8 mouse cellular contexts compared by ENCODE assay signal in genomic region chr8:46010746-46011680, GRCm38 (mm10). TPM values are rescaled to one million over a fixed set of nuclear protein-coding genes. Genes with fewer than 3 reads are reported as not detected.
A peak's percentile ranks its signal among the peaks of the same experiment; 100 is the strongest.
DNase-seq lines count a peak whose midpoint lies in the region; ATAC-seq and TF ChIP-seq lines count a peak whose summit lies in the region.

No protein-coding gene starts in this region.

- H3K4me3 ChIP-seq in testis, adult 2 months (ENCODE audit: control insufficient read depth, low read depth, low read length), result peak overlapping the region; percentile 77
- 0 out of 2 replicates have a peak overlapping the region, but pooled peaks have one; percentile 1 for H3K4me3 ChIP-seq in forebrain, embryonic 15.5 days
- H3K4me3 ChIP-seq in intestine, embryonic 16.5 days (ENCODE audit: low read length), result peak overlapping the region; percentile 5; the same call in 1 of the 2 replicates
- H3K4me3 ChIP-seq in liver, embryonic 12.5 days, result no peak overlapping the region
- no peak overlapping the region for H3K4me3 ChIP-seq in neural tube, embryonic 13.5 days

- WGBS in forebrain, embryonic 15.5 days, result 17% methylated on average over 17 of the region's 17 CpGs
- 19% methylated on average over 17 of the region's 17 CpGs for WGBS in intestine, embryonic 16.5 days
- WGBS in liver, embryonic 12.5 days (ENCODE audit: insufficient replicate concordance), result 17% methylated on average over 17 of the region's 17 CpGs
- WGBS in neural tube, embryonic 13.5 days, result 25% methylated on average over 17 of the region's 17 CpGs

- TF ChIP-seq POLR2A in testis, adult 2 months (IDR thresholded peaks at IDR 0.05; ENCODE audit: control insufficient read depth, low read depth, low read length), result no peak

- peak; percentile 67; the same call in 1 of the 2 replicates for ATAC-seq in forebrain, embryonic 15.5 days (replicated peaks)
- ATAC-seq in intestine, embryonic 16.5 days, result no peak
- no peak for ATAC-seq in liver, embryonic 12.5 days
- no peak for ATAC-seq in neural tube, embryonic 13.5 days (ENCODE audit: low read depth)

- H3K4me2 ChIP-seq in forebrain, embryonic 15.5 days (replicated peaks), result peak overlapping the region; percentile 14; the same call in 1 of the 2 replicates
- peak overlapping the region; percentile 32 for H3K4me2 ChIP-seq in intestine, embryonic 16.5 days (ENCODE audit: low read depth, low read length)
- H3K4me2 ChIP-seq in liver, embryonic 12.5 days, result peak overlapping the region; percentile 44
- peak overlapping the region; percentile 42 for H3K4me2 ChIP-seq in neural tube, embryonic 13.5 days

- H3K9ac ChIP-seq in forebrain, embryonic 15.5 days (replicated peaks), result no peak overlapping the region
- H3K9ac ChIP-seq in intestine, embryonic 16.5 days (ENCODE audit: low read depth, low read length), result peak overlapping the region; percentile 20
- no peak overlapping the region; the same call in 1 of the 2 replicates for H3K9ac ChIP-seq in liver, embryonic 12.5 days
- no peak overlapping the region for H3K9ac ChIP-seq in neural tube, embryonic 13.5 days

- DNase-seq in testis, postnatal 14 days (ENCODE audit: low spot score), result no peak
- DNase-seq in gastrocnemius, adult 8-10 months (ENCODE audit: low spot score in 2 of 2), result no peak
- no peak for DNase-seq in urinary bladder, postnatal 14 days (ENCODE audit: low spot score)

- no peaks in the 10 kb centered on the region for H3K36me3 ChIP-seq in testis, adult 2 months (ENCODE audit: control insufficient read depth, insufficient read depth, low read length)
- H3K36me3 ChIP-seq in forebrain, embryonic 15.5 days, result no peaks in the 10 kb centered on the region
- no peaks in the 10 kb centered on the region for H3K36me3 ChIP-seq in intestine, embryonic 16.5 days (ENCODE audit: control insufficient read depth, insufficient read depth, low read length)
- no peaks in the 10 kb centered on the region for H3K36me3 ChIP-seq in liver, embryonic 12.5 days
- H3K36me3 ChIP-seq in neural tube, embryonic 13.5 days, result no peaks in the 10 kb centered on the region

- no peaks in the 10 kb centered on the region for H3K27me3 ChIP-seq in testis, adult 2 months (ENCODE audit: control insufficient read depth, insufficient read depth, low read length)
- no peaks in the 10 kb centered on the region for H3K27me3 ChIP-seq in forebrain, embryonic 15.5 days
- no peaks in the 10 kb centered on the region for H3K27me3 ChIP-seq in intestine, embryonic 16.5 days (replicated peaks; ENCODE audit: control insufficient read depth, insufficient read depth, low read length)
- no peaks in the 10 kb centered on the region for H3K27me3 ChIP-seq in liver, embryonic 12.5 days (replicated peaks)
- H3K27me3 ChIP-seq in neural tube, embryonic 13.5 days, result no peaks in the 10 kb centered on the region

- H3K4me1 ChIP-seq in testis, adult 2 months (ENCODE audit: control insufficient read depth, insufficient read depth, low read length), result peaks cover 12% of the 10 kb centered on the region
- H3K4me1 ChIP-seq in forebrain, embryonic 15.5 days, result peaks cover 10% of the 10 kb centered on the region; the same call in 1 of the 2 replicates
- peaks cover 15% of the 10 kb centered on the region for H3K4me1 ChIP-seq in intestine, embryonic 16.5 days (ENCODE audit: control insufficient read depth, insufficient read depth, low read length)
- H3K4me1 ChIP-seq in liver, embryonic 12.5 days, result peaks cover 6% of the 10 kb centered on the region
- peaks cover 14% of the 10 kb centered on the region for H3K4me1 ChIP-seq in neural tube, embryonic 13.5 days (replicated peaks)

- TF ChIP-seq CTCF in testis, adult 2 months (IDR thresholded peaks at IDR 0.05; ENCODE audit: control insufficient read depth, insufficient read depth, insufficient replicate concordance, low read depth, low read length), result no peak

- no peaks in the 10 kb centered on the region for H3K9me3 ChIP-seq in forebrain, embryonic 15.5 days
- no peaks in the 10 kb centered on the region for H3K9me3 ChIP-seq in intestine, embryonic 16.5 days (ENCODE audit: control insufficient read depth, low read length)
- no peaks in the 10 kb centered on the region for H3K9me3 ChIP-seq in liver, embryonic 12.5 days (replicated peaks)
- H3K9me3 ChIP-seq in neural tube, embryonic 13.5 days, result no peaks in the 10 kb centered on the region

- H3K27ac ChIP-seq in testis, adult 2 months (ENCODE audit: control insufficient read depth, insufficient read depth, low read depth, low read length), result peak overlapping the region; percentile 45
- no peak overlapping the region; the same call in 1 of the 2 replicates for H3K27ac ChIP-seq in forebrain, embryonic 15.5 days (replicated peaks)
- peak overlapping the region; percentile 59 for H3K27ac ChIP-seq in intestine, embryonic 16.5 days (ENCODE audit: low read length)
- no peak overlapping the region for H3K27ac ChIP-seq in liver, embryonic 12.5 days
- H3K27ac ChIP-seq in neural tube, embryonic 13.5 days (replicated peaks), result no peak overlapping the region; the same call in 1 of the 2 replicates

RNA-seq across cellular contexts. Expression of gene Ankrd37, which starts 5.5 kb away (rescaled TPM):
- 3.0 and 3.7 TPM in 2 replicates for polyA plus RNA-seq in testis, adult 2 months (2012; rRNA removed)
- 24.7 and 29.6 TPM in 2 replicates for polyA plus RNA-seq in forebrain, embryonic 15.5 days (2015; fragmentation: Nextera tagmentation; extraction: Ambion mirVana)
- 31.7 and 43.8 TPM in 2 replicates for polyA plus RNA-seq in intestine, embryonic 16.5 days (2015; fragmentation: Nextera tagmentation; extraction: Ambion mirVana)
- polyA plus RNA-seq in liver, embryonic 12.5 days (2016; fragmentation: Nextera tagmentation; extraction: Ambion mirVana), result 8.8 and 9.6 TPM in 2 replicates
- 33.4 and 38.1 TPM in 2 replicates for polyA plus RNA-seq in neural tube, embryonic 13.5 days (2015; fragmentation: Nextera tagmentation; extraction: Ambion mirVana)
- total RNA-seq in gastrocnemius, adult 8-10 months (2022), result 1 to 10 TPM; 2.2 to 3.5 (median 2.7) TPM

RNA-seq across cellular contexts. Expression of gene Lrp2bp, which starts 11.9 kb away (rescaled TPM):
- 53.7 and 55.3 TPM in 2 replicates for polyA plus RNA-seq in testis, adult 2 months (2012; rRNA removed)
- 0.42 and 0.45 TPM in 2 replicates for polyA plus RNA-seq in forebrain, embryonic 15.5 days (2015; fragmentation: Nextera tagmentation; extraction: Ambion mirVana)
- 0.38 and 1.0 TPM in 2 replicates for polyA plus RNA-seq in intestine, embryonic 16.5 days (2015; fragmentation: Nextera tagmentation; extraction: Ambion mirVana)
- 0.16 TPM in 1 of 2 replicates, not detected in the other for polyA plus RNA-seq in liver, embryonic 12.5 days (2016; fragmentation: Nextera tagmentation; extraction: Ambion mirVana)
- polyA plus RNA-seq in neural tube, embryonic 13.5 days (2015; fragmentation: Nextera tagmentation; extraction: Ambion mirVana), result 0.31 and 0.84 TPM in 2 replicates
- 1 to 10 TPM; 2.0 to 3.1 (median 2.7) TPM for total RNA-seq in gastrocnemius, adult 8-10 months (2022)

RNA-seq across cellular contexts. Expression of gene Ufsp2, which starts 35.7 kb away (rescaled TPM):
- 16.8 and 20.0 TPM in 2 replicates for polyA plus RNA-seq in testis, adult 2 months (2012; rRNA removed)
- polyA plus RNA-seq in forebrain, embryonic 15.5 days (2015; fragmentation: Nextera tagmentation; extraction: Ambion mirVana), result 60.3 and 60.9 TPM in 2 replicates
- polyA plus RNA-seq in intestine, embryonic 16.5 days (2015; fragmentation: Nextera tagmentation; extraction: Ambion mirVana), result 78.0 and 83.1 TPM in 2 replicates
- 38.3 and 45.4 TPM in 2 replicates for polyA plus RNA-seq in liver, embryonic 12.5 days (2016; fragmentation: Nextera tagmentation; extraction: Ambion mirVana)
- polyA plus RNA-seq in neural tube, embryonic 13.5 days (2015; fragmentation: Nextera tagmentation; extraction: Ambion mirVana), result 65.5 and 69.8 TPM in 2 replicates
- 10 to 100 TPM; 37.2 to 41.5 (median 39.0) TPM for total RNA-seq in gastrocnemius, adult 8-10 months (2022)

RNA-seq across cellular contexts. Expression of gene 1700029J07Rik, which starts 36.0 kb away (rescaled TPM):
- 26.8 and 28.7 TPM in 2 replicates for polyA plus RNA-seq in testis, adult 2 months (2012; rRNA removed)
- polyA plus RNA-seq in forebrain, embryonic 15.5 days (2015; fragmentation: Nextera tagmentation; extraction: Ambion mirVana), result 3.8 and 4.4 TPM in 2 replicates
- 2.2 and 2.4 TPM in 2 replicates for polyA plus RNA-seq in intestine, embryonic 16.5 days (2015; fragmentation: Nextera tagmentation; extraction: Ambion mirVana)
- polyA plus RNA-seq in liver, embryonic 12.5 days (2016; fragmentation: Nextera tagmentation; extraction: Ambion mirVana), result 1.1 and 1.2 TPM in 2 replicates
- 3.9 and 4.4 TPM in 2 replicates for polyA plus RNA-seq in neural tube, embryonic 13.5 days (2015; fragmentation: Nextera tagmentation; extraction: Ambion mirVana)
- total RNA-seq in gastrocnemius, adult 8-10 months (2022), result under 1 TPM; 0.27 to 0.62 (median 0.37) TPM

Comparison
In these comparisons a context has a peak if more than half of its experiments do, and no peak if none do; other contexts are left out.
1. H3K27ac ChIP-seq: peak in testis, adult 2 months (single experiment) and intestine, embryonic 16.5 days (single experiment); none in forebrain, embryonic 15.5 days (single experiment), liver, embryonic 12.5 days (single experiment) and neural tube, embryonic 13.5 days (single experiment).
2. H3K4me3 ChIP-seq: peak in testis, adult 2 months (single experiment), forebrain, embryonic 15.5 days (single experiment) and intestine, embryonic 16.5 days (single experiment); none in liver, embryonic 12.5 days (single experiment) and neural tube, embryonic 13.5 days (single experiment).
3. RNA of gene Lrp2bp, which starts 11.9 kb away (polyA plus RNA-seq): 53.7 to 55.3 TPM in testis, adult 2 months; 0.42 to 0.45 TPM in forebrain, embryonic 15.5 days, 0.38 to 1.0 TPM in intestine, embryonic 16.5 days, 0.31 to 0.84 TPM in neural tube, embryonic 13.5 days and 0.16 TPM in liver, embryonic 12.5 days; every median in the first group is over 10 times any median in the second.
4. Peak in every context shown above with its lines, with median percentiles within 50 percentile points of each other: H3K4me2 ChIP-seq.